Mouse (Mus musculus) telencephalon, adult 2 months (tissue): Measurements from ENCODE around the gene Klf2.

Experiments
- DNase-seq: peaks from one replicate; pipeline ENCODE4 v3.0.0-alpha.2; 2011; ENCODE audit warnings: low read depth, low spot score

The Klf2 gene

DNA sequence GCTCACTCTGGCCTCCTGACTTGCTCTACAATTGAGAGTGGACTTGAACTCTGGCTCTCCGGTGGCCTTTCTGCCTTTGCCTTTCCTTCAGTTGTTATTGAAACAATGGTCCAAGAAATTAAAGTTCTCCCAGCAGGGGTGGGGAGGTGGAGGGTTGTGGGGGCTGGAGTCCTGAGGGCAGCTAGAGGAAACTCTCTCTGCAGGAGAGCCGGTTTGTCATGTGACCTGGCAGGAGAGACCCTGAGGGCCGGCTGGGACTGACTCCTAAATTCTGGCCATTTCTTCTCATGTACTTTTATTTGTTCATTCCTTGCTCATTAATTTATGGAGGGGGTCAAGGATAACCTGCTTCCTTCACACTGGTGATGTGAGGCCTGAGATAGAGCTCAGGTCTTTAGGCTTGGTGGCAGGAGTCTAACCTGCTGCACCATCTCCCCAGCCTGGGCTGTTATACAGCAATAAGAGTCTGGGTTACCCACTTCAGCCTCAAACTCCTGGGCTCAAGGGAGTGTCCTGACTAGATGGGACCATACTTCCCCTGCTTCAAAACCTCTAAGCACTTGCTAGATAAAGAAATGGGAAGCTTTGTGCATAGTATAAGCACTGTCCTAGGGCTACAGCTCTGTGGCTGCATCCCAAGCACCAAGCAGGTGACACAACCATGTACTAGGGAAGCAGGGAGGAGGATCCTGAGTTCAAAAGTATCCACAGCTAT is 14.8 kb downstream of the Klf2 start:
- no peak for DNase-seq

DNA sequence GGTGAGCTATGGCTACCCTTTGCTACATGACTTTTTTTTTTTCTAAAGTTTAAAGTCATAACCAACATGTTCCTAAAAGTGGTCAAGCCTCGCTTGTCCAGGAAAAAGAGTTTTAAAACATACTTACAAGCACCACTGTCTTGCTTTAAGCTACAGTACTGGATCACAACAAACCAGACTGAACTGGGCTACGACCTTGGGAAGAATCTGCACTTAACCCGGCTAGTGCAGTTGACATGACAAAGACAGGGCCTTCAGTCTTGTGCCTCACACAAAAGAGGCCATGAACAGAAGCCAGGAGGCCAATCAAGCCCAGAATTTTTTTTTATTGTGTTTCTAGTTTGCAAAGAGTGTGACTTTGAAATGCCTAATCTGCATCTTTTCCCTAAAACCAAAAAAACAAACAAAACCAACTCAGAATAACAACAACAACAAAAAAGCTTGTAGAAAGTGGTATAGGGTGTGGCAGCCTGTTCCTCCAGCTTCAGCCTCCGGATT is 15.4 kb downstream of the Klf2 start:
- DNase-seq: no peak

DNA sequence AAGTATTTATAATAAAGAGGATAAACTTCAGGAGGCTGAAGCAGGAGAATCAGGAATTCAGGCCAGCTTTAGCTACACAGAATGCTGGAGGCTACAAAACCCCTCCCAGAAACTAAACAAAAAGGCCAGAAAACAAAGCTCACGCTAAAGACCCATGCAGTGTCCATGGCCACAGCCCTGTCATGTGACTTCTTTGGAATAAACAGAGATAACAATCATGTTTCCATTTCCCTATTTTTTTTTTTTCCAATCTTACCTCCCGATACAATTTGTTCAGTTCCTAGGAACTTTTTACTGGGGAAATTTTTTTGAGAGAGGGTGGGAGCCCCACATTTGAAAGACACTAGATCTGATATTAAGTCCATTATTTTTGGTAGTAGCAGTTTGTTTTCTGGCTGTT is 17.4 kb downstream of the Klf2 start:
- no peak for DNase-seq

DNA sequence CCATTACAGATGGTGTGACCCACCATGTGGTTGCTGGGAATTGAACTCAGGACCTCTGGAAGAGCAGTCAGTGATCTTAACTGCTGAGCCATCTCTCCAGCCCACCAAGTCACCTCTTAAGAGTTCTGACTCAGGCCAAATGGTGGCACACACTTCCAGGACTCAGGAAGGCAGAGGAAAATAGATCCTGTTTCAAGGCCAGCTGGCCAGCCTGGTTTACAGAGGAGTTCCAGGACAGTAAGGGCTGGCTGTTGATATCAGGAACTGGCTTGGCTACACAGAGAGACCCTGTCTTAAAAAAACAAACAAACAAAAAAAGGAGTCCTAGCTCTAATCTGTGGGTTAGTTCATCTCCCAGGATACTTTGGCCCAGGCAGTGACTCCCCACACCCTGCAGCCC is 18.2 kb downstream of the Klf2 start:
- DNase-seq: no peak

DNA sequence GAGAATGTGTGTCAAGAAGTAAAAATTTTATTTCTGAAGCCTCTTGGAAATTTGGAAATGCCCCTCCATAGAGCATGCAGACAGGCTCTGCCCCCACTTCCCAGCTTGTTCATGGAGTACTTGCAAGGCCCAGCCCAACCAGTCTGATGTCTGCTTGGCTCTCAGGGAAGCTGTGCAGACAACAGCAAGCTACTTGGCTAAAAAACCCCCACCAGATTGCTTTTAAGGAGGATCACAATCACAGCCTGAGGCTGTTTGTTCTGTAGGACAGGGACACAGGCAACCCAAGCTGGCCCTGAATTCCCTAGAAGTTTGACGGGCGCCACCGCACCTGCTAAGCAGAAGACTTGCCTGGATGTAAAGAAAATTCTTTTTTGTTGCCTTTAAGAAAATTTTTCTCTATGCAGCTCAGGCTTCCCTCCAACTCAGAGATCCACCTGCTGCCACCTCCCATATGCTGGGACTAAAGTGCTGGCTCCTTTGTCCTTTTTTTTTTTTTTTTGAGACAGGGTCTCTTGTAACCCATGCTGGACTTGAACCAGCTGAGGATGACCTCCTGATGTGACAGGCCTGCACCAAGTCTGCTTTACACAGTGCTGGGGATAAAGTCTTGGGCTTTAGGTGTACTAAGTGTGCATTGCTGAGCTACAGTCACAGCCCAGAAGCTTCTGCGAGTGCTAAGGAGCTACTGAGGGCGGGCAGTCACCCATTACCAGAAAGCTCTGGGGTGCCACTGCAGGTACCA is 23.9 kb downstream of the Klf2 start:
- DNase-seq: no peak

DNA sequence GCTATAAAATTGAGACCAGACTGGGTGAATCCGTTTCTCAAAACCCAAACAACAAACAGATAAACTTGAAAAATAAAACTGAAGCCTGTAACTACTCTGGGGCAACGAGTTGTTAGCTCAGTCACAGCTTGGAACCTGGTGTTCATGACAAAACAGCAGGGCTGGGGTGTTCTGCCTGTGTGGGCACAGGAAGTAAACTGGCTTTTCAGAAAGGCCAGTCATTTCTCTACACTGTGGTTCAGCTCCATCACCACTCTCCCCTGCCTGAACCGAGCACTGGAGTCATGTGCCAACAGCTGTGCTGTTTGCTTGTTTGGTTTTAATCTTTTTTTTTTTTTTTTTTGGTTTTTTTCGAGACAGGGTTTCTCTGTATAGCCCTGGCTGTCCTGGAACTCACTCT is 24.9 kb downstream of the Klf2 start:
- no peak for DNase-seq

DNA sequence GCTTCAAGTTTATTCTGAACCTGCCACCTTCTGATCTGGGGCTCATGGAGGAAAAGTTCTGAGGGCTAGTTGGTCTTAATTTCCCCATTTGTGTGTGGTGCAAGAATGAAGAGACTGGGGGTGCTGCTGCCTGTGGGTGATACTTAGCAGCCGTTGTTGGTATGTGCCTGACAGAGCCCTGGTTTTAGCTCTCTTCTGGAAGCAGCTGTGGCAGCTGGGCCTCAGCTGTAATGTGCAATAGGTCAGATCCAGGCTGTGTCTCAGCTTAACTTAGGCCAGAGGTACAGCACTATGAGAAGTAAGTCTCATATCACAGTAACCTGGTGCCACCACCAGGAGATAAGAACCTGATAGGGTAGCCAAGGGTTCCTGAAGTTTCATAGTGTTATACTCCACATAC is 28.7 kb downstream of the Klf2 start:
- no peak for DNase-seq

DNA sequence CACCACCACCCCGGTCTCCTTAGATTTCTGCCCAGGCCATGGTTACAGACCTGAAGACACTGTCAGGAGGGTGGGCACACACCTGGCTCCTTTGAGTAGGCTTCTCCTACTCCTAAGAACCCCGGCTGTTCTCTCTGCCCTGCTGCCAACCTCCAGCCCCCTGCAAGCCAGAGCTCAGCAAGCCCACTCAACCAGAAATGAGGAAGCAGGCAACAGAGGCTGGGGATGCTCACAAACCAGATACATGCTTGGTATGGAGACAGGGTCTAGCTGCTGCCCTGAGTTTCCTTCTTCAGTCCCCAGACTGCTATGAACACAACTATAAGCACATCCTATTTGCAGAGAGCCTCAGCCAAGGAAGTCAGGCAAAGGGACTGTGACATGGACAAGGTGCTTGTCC is 29.3 kb downstream of the Klf2 start:
- DNase-seq: no peak

DNA sequence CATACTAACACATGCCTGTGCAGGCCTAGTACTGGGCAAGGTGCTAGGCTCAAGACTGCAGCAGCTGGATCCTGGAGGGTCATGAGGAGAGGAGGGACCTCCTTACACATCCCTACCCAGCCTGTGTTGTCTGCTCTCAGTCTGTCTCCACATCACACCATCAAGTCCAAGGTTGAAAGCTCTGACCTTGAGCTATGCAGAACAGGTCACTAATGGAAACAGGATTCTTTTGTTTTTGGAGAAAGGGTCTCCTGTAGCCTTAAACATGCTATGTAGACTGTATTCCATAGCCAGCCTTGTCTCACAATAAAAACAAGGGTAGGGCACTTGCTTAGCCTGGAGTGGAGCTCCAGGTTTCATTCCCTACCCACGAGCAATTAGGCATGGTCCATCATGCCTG is 30.1 kb downstream of the Klf2 start:
- DNase-seq: no peak

DNA sequence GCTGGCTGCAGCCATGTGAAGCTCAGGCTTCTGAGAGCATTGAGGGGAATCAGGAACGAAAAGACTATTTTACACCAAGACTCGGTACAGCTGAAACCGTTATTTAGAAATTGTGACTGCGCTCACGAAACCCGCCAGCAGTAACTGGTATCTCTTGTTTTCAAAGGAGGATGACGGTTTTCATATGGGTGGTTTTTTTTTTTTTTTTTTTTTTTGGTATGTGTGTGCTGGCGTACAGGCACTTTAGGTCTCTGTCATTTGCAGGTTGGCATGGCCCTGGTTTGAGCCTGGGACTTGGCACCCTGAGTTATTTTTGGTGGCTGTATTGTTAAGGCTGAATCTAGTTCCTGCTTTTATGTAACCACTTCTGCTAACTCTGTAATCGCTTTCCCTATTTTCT is 31.0 kb downstream of the Klf2 start:
- DNase-seq: no peak

DNA sequence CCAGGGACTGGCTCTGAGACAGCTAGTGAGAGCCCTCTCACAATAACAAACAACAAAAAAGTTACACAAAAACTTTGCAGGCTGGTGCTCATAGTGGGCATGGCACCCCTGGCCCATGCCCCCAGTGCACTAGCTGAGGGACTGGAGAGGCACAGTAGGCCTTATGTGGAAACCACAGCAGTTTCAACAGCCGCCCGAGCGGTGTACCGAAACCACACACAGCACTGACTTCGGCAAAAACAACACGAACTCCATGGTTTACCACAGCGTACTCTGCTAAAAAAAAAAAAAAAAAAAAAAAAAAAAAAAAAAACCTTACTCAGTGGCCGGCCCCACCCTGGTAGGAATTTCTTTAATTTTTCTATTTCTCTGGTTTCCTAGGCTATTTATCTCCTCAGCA is 31.9 kb downstream of the Klf2 start:
- no peak for DNase-seq

DNA sequence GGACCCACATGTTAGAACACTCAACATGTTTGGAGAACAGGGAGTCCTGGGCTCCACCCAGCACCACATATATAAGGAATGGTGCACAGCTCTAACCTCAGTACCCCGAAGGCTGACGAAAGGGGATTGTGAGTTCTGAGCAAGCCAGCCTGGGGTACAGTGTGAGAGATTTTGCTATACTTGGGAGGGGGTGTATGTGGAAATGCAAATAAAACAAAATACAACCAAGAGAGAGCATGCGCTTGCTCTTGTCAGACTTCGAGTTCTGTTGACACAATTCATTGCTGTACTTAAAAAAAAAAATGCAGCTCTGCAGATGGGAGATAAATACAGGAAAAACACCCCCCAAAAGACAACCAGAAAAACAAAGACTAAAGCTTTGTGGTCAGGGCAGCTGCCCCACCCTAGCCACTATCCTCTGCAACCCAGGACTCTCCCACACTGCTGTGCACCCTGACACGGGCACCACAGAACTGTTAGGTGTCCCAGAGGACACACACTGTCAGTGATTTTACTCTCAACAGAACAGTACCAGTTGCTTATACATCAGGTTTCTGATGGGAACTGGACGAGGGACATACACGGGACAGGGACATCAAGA is 32.7 kb downstream of the Klf2 start:
- DNase-seq: no peak

DNA sequence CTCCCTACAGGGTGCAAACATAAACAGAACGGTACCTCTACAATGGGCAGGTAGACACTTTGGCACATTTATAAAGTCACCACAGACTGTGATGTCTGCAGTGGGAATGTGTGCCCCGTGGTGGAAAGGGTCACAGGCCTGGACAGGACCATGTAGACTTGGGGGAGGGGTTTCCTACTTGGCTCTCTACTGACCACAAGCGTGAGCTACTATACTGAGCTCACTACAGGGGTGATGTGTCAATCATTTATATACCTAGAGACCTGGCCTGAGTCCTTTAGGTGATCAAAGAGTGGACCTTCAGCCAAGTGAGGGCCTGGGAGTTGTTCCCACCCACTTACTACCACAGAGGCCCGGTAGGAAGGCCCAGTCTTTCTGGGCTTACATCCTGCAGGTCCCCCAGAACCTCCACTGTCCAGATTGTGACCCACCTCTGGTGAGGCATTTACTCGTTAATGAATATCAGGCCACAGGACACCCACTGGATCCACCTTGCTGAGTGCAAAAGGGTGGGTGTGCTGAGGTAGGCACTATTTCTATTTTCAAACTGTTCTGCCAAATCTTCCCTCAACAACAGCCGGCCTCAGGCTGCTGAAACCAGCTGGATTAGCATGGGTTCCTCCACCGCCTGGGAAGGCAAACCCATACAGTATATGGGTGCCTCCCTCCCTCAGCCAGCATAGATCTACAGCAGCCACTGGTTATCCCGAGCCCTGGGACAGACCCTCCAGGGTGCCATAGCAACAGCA is 34.3 kb downstream of the Klf2 start:
- no peak for DNase-seq

DNA sequence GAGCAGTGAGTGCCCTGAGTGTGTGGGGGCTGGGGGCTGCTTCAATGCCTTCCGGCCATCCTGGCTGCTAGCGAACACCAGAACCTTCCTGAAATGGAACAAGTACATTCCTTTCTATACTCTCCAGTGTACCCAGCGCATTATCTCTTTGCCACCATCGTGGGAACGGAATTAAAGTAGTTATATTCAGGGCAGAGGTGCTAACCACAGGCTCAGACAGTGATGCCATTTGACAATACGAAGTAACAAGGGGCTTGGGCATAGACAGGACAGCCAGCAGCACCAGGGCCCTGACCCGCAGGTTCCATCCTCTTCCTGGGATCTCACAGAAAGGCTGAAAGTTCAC is 34.8 kb downstream of the Klf2 start:
- no peak for DNase-seq

DNA sequence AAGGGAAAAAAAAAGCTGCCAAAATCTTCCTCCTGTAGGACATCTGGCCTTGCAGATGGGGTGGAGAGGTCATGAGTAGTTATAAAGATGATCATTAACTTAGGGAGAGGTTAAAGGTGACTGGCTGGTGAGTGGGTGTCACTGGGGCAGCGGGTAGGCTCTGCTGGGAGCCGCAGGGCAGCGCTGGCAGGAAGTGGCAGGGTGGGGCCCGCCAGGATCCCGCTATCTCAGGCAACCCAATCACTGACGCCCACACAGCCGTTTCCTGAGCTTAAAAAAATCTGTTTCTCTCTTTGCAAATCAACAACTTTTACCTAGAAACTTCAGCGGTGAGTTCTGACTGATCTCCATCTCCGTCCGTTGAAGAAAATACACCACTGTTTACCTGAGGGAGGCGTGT is 35.4 kb downstream of the Klf2 start:
- no peak for DNase-seq

DNA sequence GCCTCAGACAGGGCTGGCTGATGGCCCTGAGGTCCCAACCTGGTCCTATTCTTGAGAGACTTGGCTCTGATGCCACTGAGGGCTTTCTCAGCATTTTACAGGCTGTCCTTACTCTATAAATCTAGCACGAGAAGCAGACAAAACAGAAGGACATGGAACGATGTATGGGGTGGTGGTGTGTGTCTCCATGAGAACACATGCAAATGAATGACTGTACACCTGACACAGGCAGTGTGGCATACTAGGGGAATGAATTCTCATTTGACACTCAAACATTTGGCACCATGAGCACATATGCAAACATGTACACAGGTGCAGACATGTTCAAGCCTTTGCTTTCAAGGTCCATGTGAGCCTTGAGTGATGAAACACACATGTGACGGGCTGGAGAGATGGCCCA is 37.8 kb downstream of the Klf2 start:
- no peak for DNase-seq

DNA sequence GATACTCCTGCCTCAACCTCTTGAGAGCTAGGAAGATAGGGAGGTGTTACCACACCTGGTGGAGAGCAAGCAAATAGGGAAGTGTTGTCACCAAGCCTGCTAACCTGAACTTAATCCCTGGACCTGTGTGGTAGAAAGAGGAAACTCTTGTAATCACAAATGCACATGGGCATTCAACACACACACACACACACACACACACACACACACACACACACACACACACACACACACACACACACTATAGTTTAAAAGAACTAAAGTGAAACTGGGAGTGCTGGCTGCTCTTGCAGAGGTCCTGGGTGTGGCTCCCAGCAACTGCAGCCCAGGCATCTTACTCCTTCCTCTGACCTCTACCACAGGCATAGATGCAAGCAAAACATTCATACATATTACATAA is 41.3 kb downstream of the Klf2 start:
- DNase-seq: no peak

DNA sequence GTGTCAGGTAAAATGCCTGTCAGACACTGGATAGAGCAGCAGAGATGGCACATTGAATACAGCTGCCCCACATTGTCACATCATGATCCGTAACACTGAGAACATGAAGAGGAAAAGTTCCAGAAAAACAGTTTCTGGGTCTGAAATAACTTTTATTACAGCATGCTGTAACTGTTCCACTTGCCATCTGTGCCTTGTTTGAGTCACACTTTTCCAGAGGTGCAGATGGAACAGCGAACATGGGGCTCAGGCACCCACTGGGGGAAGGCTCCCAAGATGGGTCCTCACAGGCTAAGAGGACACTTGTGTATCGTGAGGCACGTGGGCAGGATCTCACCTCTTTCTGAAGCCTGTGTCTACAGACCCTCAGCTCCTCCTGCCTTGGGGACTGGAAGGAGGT is 43.9 kb downstream of the Klf2 start:
- peak; percentile 55 for DNase-seq

DNA sequence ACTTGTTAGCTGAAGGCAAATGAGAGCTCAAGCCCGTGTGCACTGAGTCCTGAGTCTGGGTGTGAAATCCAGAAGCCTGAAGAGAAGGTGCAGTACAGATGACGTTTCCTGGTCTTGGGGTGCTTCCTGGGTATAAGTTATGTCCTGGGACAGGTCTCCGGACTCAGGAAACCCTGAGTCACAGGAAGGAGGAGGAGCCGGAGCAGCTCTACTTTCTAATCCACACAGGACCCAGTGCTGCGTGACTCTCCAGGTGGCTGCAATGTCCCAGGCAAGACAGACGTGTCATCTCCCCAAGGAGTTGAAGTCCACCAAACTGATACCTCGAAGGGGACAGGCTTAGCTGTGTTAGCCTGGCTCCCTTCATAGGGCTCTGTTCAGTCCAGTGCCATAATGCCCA is 44.6 kb downstream of the Klf2 start:
- DNase-seq: no peak

DNA sequence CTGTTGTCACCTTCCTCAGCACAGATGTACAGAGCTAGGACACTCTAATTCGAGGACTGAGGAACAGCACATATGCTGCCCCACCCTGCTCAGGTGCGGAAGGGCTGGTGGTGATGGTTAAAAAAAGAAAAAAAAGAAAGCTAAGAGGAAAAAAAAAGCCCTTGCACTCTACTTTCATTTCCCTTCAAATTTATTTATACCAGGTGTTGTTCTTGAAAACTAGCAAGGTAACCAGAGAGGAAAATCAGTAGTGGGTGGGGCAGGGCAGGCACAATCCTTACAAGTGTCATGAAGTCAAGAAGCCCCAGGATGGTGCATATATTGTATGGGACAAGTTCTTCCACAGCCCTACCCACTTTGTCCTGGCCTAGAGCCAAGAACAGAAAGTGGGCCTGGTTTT is 46.2 kb downstream of the Klf2 start:
- DNase-seq: no peak

DNA sequence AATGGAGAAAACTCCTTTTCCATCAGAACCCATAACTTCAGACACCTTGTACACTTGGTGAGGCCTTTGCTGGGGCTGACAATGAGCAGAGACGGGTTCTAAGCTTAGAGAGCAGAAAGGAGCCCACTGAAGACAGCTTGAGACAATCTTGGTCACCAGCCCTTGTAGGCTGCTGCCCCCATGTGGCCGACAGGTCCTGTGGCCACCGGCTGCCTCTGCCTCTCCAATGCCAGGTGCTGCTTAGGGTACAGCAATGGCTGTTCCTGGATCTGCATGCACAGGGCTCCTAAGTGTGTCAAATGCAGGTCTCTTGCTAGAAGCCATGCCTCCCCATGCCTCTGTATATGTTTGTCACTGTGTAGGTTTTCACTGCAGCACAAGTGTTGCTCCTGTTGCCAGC is 47.0 kb downstream of the Klf2 start:
- DNase-seq: no peak

DNA sequence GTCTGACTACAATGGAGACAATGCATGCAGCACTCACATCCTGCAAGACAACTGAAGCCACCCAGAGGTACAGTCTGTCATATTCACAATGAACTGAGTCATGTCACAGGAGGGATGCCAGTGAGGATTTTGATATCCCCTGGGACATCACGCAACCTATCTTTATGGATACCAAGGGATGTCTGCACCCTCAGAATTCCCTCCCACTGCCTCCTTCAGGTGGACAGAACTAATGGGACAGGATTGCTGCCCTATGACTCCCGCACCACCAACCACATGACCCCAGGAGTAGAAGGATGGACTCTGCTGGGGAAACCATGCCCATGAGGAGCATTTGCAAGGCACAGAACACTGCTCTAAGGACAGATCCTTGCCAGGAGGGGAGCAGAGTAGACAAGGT is 47.6 kb downstream of the Klf2 start:
- no peak for DNase-seq
